Mouse (Mus musculus) lung, postnatal 0 days (tissue): ENCODE data around the gene Gm11992.

ENCODE experiments used
- CTCF ChIP-seq: IDR thresholded peaks from 2 replicates; pipeline ENCODE4 v1.5.1; 2016; ENCODE audit warnings: antibody characterized with exemption, mild to moderate bottlenecking
- EP300 ChIP-seq: IDR thresholded peaks from 2 replicates; pipeline ENCODE4 v1.6.1; 2016; ENCODE audit warnings: antibody characterized with exemption, mild to moderate bottlenecking, control low read depth

GRCm38 (mm10) chr11:9014740-9015139, 33.7 kb upstream of the Gm11992 start:
- TF ChIP-seq CTCF: no peak
- TF ChIP-seq EP300: no peak
